Mouse (Mus musculus) testis, postnatal 14 days (tissue): ENCODE measurements around the gene Cog2.
A peak's percentile ranks its signal among the peaks of the same experiment; 100 is the strongest.

ENCODE experiments used
- DNase-seq: peaks from one replicate; pipeline ENCODE4 v3.0.0; 2021; ENCODE audit warnings: low spot score

Cog2 gene

DNA sequence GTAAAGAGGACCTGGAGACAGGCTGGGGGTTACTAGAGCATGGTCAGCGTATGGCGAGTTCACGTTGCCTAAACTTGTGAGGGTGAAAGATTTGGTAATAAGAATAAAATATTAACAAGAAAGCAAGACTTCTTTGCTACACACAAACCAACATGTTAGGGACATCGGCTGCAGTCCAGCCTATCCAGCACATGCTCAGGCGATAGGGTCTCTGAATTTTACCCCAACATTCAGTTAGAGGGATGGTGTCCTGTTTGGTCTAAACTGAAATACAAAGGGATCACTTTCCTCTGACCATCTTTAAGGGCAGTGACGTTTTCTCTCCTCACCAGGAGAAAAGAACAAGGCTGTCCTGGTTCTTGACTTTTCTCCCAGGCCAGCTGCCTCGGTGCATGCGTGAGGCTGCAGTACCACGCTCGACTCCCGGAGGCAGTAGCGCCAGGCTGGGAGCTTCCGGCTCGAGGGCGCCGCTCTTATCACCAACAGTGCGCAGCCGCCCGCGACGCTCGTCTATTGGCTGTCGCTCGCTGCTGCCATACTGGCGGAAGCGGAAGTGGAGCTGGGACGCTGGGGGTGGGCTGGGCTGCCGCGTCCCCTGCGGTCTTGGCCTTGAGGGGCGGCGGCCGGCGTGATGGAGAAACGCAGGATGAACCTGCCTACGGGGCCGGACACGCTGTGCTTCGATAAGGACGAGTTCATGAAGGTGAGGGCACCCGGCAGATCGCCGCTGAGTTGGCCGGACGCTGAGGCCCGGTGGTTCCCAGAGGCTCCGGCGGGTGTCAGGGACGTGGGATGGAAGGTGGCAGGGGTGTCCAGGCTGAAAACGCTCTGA is at the start of gene Cog2:
TSS of gene Cog2 (plus strand) at position 519 of the 832 bp plus-strand sequence.
- peak; percentile 90 for DNase-seq

DNA sequence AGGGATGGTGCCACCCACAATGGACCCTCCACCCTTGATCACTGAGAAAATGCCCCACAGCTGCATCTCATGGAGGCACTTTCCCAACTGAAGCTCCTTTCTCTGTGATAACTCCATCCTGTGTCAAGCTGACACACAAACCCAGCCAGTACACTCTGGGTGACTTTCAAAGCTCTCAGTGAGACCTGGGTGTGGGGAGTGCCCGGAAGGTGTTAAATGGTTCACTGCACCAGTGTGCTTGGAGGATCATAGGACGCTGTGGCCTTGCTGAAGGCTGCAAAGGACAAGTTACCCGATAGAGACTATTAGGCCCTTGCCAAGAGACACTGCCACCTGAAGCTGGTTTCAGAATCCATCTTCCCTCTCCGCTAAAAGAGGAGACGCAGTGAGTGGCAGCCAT is 44.9 kb upstream of the Cog2 start:
- no peak for DNase-seq

DNA sequence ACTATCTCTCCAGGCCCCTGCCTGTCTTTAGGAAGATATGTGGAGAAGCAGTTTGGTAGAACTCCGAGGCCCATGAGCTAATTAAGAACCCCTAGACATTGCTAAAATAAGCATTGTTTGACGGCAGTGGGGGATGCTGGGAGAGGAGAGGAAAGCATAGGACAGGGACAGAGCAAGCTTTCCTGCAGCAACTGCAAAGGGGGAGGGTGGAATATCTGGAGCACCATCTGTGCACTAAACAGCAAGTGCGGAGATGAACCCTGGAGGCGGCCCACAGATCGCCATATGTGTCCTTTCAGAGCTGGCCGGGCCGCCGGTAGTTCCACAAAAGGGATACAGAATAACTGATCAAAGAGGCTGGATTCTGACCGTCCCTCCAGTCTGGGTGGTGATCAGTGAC is 43.9 kb upstream of the Cog2 start:
- DNase-seq: no peak

DNA sequence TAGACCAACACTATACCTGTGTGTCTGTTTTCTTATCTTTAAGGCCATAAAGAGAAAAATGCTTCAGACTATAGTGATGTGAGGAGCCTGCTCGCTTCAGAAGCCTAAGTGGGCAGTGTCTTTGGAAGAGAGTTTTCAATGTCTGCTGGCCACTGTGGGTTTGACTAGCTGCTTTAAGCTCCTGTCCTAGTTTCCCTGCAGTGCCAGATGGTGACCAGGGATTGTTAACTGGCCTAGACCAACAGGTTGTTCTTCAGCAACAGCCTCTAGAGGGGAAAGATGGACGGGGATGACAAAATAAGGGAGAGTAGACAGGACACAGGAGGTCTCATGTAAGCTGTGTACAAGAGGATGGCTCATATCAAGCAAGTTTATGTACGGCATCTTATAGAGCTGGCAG is 41.3 kb upstream of the Cog2 start:
- DNase-seq: no peak

DNA sequence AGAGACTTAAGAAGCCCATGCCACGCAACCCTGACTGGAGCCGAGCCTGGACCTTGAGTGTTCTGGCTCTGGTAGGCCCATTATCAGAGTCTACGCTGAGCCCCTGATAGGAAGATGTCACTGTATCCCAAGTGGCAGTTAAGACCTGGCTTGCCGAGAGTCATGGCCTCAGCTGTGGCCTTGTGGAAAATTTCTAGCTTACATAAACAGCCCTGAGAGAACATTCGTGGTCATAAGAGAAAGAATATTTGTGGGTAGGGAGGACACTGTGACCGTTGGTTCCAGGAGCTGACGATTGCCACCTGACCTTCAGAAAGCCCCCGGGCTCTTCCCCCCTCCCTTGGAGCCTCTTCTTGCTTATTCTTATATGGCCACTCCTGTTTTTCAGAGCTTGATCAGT is 40.2 kb upstream of the Cog2 start:
- no peak for DNase-seq

DNA sequence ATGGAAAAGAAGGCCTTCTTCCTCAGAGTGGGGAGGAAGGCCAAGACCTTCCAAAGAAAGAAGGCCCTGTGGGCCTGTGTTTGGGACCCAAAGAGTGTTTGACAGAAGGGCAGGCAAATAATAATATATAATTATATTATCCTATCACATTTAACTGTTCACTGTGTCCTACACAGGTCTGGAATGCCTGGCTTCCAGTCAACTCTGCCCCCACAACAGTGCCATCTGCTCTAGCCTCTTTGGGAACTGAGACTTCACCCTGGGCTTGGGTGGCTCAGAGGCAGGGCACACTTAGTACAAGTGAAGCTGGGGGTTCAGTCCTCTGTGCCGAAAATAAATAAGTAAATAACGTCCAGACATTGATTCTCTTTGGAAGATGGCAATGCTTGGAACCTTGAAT is 37.8 kb upstream of the Cog2 start:
- no peak for DNase-seq

DNA sequence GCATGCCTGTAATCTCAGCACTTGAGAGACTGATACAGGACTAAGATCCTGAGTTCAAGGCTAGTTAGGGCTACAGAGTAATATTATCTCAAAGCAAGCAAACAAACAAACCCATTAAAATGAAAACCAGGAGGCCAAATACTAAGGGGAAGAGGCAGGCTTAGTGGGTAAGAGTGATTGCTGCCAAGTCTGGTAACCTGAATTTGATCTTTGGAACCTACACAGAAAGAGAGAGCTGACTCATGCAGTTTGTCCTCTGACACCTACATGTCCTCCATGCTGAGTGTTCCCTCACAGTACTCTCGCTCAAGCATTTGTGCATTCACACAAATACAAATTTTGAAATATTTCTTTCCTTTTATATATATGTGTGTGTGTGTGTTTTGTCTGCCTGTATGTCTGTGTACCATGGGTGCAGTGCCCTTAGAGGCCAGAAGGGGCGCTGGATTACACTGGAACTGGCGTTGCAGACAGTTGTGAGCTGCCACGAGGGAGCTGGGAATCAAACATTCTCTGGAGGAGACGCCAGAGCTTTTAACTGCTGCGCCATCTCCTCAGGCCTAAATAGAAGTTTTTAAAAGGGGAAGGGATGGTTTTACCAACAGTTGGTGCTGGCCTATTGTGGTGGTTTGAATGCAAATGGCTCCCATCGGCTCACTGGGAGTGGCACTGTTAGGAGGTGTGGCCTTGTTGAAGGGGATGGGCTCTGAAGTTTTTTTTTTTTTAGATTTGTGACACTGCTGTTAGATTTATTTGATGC is 37.0 kb upstream of the Cog2 start:
- no peak for DNase-seq

DNA sequence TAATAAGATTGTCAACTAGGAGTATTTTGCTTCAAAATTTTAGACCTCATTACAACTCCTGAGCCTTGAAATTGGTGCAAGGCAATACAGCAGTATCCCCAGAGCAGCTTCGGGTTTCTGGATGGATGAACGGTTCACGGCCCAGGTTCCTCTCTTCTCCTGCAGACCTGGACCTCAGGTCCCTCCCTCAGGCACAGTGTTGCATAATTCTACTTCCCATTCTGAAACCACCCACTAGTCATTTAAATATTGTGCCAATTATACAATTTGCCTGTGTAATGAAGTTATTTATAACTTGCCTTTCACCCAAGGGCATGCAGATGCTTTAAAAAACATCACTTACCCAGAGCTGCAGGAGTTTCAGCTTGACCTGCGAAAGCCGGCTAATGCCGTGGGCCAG is 31.3 kb upstream of the Cog2 start:
- no peak for DNase-seq

DNA sequence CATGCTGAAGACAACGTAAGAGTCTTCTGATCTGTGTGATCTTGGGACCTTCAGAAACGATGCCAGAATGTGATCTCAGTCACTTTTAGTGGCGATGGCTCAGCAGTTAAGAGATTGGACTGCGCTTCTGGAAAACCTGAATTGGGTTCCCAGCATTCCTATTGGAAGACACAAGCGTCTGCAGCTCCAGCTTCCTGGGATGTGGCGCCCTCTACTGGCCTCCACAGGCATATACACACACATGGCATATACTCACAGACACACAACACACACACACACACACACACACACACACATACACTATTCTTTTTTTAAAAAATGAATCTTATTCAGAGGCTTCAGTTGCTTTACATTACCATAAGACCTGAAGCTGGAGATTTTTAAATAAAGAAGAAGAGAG is 30.8 kb upstream of the Cog2 start:
- DNase-seq: peak; percentile 50

DNA sequence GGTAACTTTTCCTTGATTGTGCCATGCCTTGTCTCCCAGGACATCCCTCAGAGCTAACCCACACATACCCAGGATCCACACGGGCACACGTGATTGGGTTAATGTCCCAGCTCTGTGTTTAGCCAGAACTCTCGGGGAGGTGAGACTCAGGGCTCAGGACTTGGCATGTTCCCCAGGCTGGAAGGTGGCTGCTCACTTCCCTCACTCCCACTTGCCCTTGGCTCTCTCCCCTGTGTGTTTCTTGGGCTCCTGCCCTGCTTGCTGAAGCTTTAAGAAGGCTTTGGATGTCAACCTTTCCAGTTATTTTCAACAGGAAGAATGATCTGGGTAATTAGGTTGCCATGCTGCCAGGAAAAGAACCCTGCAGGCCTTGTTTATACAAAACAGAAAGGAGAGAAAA is 26.2 kb upstream of the Cog2 start:
- DNase-seq: peak; percentile 23

DNA sequence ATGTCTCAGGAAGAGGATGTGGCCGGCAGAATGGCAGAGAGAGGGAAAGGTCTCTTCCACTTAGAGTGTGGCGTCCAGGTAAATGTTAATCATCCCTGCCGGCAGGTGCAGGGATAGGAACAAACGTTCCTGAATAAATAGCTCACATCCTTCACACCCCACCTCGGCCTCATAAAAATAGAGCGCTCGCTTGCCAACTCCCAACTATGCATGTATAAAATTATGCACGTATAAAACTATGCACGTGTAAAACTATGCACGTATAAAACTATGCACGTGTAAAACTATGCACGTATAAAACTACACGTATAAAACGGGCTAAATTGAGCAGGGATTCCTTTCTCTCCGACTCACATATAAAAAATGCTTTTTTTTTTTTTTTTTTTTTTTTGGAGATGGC is 25.6 kb upstream of the Cog2 start:
- DNase-seq: no peak

DNA sequence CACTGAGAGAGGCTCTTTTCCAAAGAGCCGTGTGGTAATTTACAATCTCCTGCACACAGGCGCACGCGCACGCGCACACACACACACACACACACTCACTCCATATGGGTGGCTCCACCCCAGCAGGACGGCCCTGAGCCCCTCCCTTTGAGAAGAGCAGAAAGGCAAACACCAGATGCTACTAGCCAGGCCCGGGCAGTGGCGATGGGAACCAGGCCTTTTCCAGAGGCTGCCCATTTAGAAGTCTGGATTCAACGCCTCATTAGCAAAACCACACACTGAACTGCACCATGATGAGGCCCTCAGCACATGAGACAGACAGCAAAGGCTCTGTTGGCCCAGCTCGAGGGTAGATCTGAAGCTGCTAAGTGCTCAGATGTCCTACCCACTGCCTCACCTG is 24.9 kb upstream of the Cog2 start:
- DNase-seq: no peak

DNA sequence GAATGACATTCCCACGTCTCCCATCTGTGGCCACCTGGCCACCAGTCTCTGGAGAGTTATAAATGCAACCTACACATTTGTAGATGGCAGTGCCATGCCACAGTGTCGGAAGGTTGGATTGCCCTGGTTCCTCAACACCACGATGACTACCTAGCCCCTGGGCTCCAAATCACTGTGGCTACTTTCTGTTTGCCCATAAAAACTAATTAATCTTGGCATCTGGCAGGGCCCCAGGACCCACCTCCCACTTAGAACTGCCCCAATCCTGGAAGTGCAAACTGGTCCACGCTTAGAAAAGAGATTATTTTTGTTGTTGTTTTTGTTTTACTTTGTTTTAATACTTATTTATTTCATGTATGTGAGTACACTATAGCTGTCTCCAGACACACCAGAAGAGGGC is 24.3 kb upstream of the Cog2 start:
- no peak for DNase-seq

DNA sequence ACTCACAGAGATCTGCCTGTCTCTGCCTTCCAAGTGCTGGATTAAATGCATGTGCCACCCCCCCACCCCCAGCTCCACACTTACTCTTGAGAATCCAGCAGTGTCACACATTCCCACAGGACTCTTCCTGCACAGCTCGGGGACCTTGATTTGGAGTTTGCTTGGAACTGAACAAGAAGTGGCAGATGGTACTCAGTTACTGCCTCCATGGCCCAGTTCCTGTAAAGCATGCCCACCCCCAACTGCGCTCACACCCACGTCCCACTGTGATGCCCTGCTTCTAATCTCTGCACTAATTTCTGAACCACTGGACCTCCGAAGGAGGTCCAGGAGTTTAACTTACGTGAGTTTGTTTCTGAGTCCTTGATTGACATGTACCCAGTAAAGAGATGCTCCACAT is 23.7 kb upstream of the Cog2 start:
- DNase-seq: no peak

DNA sequence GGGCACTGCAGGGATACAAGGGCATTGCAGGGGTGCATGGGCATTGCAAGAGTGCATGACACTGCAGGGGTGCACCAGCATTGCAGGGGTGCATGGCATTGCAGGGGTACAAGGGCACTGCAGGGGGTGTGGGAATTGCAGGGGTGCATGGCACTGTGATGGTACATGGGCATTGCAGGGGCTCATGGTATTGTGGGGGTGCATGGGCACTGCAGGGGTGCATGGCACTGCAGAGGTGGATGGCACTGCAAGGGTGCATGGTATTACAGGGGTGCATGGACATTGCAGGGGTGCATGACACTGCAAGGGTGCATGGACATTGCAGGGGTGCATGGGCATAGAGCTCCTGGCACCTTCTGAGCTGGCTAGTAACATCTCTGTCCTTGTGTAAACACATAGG is 22.2 kb upstream of the Cog2 start:
- no peak for DNase-seq

DNA sequence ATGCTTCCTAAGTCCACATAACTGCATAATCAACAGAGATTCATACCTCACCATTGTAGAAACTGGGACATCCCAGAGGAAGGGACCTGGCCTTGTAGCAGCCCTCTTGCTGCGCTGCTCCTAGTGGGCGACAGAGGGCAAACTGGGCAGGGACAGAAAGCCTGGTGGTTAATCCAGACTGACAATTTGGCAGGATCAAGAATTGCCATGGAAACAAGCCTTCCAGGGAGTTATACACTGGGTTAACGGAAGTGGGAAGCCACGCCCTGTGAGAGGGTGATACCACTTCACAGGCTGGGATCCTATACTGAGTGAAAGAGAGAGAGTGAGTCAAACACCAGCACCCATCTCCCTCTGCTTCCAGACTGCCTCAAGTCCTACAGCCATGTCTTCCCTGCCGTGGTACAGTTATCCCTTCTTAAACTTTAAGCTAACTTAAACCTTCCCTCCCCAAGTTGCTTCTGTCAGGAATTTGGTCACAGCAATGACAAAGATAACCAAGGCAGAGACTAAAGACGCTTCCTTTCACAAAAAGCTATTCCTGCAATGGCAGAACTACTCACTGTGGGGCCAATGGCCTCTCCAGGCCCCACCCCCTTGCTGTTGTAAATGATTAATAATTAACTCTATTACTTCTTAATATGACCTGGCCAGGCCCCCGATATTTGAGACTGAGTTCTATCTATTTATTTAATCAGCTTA is 21.2 kb upstream of the Cog2 start:
- no peak for DNase-seq

DNA sequence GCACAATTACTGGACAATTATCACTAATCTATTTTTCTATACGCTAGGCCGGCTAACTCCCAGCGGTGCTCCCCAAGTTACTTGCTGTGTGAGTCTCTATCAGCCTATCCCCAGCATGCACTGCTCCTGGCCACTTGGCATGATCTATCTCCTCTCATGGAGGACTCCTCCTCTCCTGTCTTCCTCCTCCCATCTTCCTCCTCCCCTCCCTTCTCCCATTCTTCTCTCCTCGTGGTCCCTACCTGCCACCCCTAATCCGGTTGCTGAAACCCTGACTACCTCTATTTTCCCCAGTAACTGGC is 20.7 kb upstream of the Cog2 start:
- no peak for DNase-seq

DNA sequence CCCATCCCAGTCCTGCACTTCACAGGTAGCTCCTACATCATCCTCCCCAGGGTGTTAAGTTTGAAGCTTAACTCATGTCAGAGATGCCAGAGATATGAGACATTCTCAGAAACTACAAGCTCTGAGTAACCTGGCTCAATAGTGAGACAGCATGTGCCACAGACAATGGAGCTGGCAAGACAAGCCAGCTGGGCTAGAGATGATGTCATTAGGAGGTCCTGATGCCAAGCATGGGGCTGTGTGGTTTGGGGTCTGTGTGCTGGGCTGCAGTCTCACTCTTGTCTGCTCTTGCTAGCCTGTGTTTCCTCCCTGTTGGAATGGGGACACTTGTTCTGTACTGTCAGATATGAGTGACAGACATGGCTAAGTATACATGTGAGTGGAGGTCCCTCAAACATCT is 14.9 kb upstream of the Cog2 start:
- no peak for DNase-seq

DNA sequence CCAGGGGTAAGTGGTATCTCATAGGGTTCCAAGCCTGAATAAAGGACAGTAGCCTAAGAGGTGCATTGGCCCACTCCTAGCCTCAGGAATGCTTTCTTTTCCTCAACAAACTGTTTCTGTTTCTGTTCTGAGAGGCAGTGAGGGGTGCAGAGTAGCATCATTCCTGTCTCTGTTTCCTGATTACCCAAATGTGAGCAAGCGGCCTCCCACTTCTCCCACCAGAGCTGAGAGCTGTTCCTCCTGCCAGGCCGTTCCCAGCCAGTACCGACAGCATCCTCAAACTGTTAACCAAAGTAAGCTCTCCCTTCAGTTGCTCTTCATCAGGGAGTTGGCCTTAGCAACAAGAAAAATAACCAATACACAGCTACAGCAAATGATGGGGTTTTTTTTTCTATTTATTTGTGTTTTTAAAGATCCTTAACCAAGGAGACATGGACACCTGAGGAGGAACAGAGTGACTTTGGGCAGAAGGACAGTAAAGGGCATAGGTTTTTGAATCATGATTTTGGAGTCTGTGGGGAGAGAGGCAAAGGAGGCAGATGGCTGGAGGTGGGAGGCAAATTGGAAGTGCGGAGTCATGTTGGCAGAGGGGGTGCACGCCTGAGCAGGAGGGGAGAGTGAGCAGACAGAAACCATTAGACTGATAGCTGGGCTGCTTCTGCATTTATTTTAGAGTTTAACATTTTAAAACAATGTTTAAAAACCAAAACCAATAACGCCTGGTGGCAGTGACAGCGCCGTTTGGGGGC is 12.8 kb upstream of the Cog2 start:
- no peak for DNase-seq

DNA sequence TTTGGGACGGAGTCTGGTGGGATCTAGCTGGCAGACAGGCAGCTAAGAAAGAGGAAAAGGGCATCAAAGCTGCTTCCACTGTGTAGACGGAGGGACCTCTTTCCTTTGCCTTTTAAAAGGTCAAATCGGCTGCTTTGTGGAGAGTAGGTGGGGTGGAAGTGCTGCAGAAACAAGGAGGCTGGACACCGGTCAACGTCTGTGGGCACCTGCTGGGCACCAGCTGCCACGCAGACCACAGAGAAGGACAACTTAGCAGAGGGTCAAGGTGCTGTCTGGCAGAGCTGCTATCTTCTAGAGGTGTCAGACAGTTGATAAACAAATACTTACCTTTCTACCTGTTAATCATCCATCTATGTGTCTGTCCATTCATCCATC is 12.3 kb upstream of the Cog2 start:
- no peak for DNase-seq

DNA sequence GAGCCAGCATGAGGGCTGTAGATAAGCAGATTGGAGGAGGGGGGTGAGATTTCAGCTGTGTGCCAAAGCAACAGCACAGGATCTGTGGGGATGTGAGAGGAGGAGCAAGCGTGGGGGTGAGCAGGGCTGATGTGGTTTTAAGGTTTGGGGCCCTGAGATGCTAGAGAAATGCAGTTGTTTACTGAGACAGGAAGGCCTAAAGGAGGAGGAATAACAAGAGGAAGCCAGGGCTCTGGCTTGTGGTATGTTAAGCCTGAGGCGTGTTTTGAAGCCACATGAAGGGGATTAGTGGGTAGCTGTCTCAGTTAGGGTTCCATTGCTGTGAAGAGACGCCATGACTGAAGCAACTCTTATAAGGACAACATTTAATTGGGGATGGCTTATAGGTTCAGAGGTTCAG is 11.4 kb upstream of the Cog2 start:
- no peak for DNase-seq

DNA sequence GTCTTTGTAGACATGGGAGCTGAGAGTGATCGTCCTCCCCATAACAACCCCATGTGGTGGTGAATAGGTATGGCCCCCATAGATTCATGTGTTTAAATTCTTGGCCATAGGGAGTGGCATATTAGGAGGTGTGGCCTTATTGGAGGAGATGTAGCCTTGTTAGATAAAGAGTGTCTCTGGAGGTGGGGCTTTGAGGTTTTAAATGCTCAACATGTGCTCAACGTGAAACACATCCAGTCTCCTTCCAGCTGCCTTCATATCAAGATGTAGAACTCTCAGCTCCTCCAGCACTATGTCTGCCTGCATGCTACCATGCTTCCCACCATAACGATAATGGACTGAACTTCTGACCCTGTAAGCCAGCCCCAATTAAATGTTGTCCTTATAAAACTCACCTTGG is 4.5 kb upstream of the Cog2 start:
- DNase-seq: no peak

DNA sequence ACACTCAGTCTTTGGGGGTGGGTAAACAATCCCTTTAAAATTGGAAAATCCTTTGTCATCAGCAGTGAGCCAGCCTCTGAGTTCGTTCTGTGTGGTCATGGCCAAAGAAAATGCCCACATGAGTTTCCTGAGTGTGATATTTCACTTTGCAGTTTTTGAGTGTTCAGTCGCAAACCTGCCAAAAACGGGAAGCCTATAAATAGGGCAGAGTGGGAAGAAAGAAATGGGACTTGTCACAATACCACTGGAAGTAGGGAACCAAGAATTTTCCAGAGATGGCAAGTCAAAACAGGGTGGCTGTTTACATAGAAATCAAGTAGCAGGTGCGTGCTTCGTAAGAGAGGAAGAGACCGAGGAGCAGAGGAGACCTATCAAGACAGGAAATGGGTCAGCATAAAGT is 4.0 kb upstream of the Cog2 start:
- DNase-seq: no peak
